Mouse (Mus musculus) right cerebral cortex, adult 18-20 months (tissue): ENCODE results near the gene Tmcc3.
A peak's percentile ranks its signal among the peaks of the same experiment; 100 is the strongest.

Source experiments
- DNase-seq: peaks from one replicate; pipeline ENCODE4 v3.0.0; 2022; ENCODE audit warnings: mixed read lengths

Gene Tmcc3

GRCm38 (mm10) chr10:94595705-94596104 lies 284.0 kb downstream of the Tmcc3 start:
- peak; percentile 79 for DNase-seq

- DNase-seq: peak; percentile 20
Observed at GRCm38 (mm10) chr10:94599846-94600245, 288.1 kb downstream of the Tmcc3 start.

GRCm38 (mm10) chr10:94601034-94601433 lies 289.3 kb downstream of the Tmcc3 start:
- DNase-seq: no peak

- no peak for DNase-seq
Observed at GRCm38 (mm10) chr10:94605491-94605890, 293.7 kb downstream of the Tmcc3 start.

GRCm38 (mm10) chr10:94609309-94609777 lies 297.6 kb downstream of the Tmcc3 start:
- peak; percentile 80 for DNase-seq

GRCm38 (mm10) chr10:94611228-94611968 lies 299.6 kb downstream of the Tmcc3 start:
- DNase-seq: no peak

GRCm38 (mm10) chr10:94611969-94612440 lies 300.3 kb downstream of the Tmcc3 start:
- no peak for DNase-seq

- DNase-seq: no peak
Observed at GRCm38 (mm10) chr10:94619586-94619985, 307.8 kb downstream of the Tmcc3 start.

GRCm38 (mm10) chr10:94620561-94620960 lies 308.8 kb downstream of the Tmcc3 start:
- DNase-seq: no peak

- no peak for DNase-seq
Observed at GRCm38 (mm10) chr10:94621420-94622225, 309.9 kb downstream of the Tmcc3 start.

GRCm38 (mm10) chr10:94622281-94622680 lies 310.5 kb downstream of the Tmcc3 start:
- no peak for DNase-seq

- DNase-seq: no peak
Observed at GRCm38 (mm10) chr10:94622828-94623227, 311.1 kb downstream of the Tmcc3 start.

- DNase-seq: peak; percentile 81
Observed at GRCm38 (mm10) chr10:94623617-94624016, 311.9 kb downstream of the Tmcc3 start.

GRCm38 (mm10) chr10:94625036-94625435 lies 313.3 kb downstream of the Tmcc3 start:
- DNase-seq: no peak

GRCm38 (mm10) chr10:94625606-94626005 lies 313.9 kb downstream of the Tmcc3 start:
- DNase-seq: no peak

GRCm38 (mm10) chr10:94630771-94631280 lies 319.1 kb downstream of the Tmcc3 start:
- no peak for DNase-seq

GRCm38 (mm10) chr10:94631541-94632113 lies 319.9 kb downstream of the Tmcc3 start:
- no peak for DNase-seq

- no peak for DNase-seq
Observed at GRCm38 (mm10) chr10:94632245-94632644, 320.5 kb downstream of the Tmcc3 start.

GRCm38 (mm10) chr10:94638599-94638998 lies 326.9 kb downstream of the Tmcc3 start:
- DNase-seq: no peak

- DNase-seq: no peak
Observed at GRCm38 (mm10) chr10:94639281-94639680, 327.5 kb downstream of the Tmcc3 start.

- DNase-seq: no peak
Observed at GRCm38 (mm10) chr10:94640067-94640466, 328.3 kb downstream of the Tmcc3 start.
